Mouse (Mus musculus) testis, postnatal 10 days (tissue): Measurements from ENCODE around the gene Tm9sf3.

Experiments used
- DNase-seq: peaks from one replicate; pipeline ENCODE4 v3.0.0; 2021; ENCODE audit warnings: low spot score

Tm9sf3 gene

GRCm38 (mm10) chr19:41176881-41177280 lies 86.9 kb downstream of the Tm9sf3 start:
- DNase-seq, result no peak

- DNase-seq, result no peak
These were observed 97.9 kb downstream of the Tm9sf3 start for GRCm38 (mm10) chr19:41165914-41166235.

- no peak for DNase-seq
These were observed 98.5 kb downstream of the Tm9sf3 start for GRCm38 (mm10) chr19:41165144-41165913.

- DNase-seq, result no peak
These were observed 99.2 kb downstream of the Tm9sf3 start for GRCm38 (mm10) chr19:41164447-41165095.
